Mouse (Mus musculus) lung, embryonic 14.5 days (tissue): ENCODE measurements around the gene Trpm6. TPM values are rescaled to one million over a fixed set of nuclear protein-coding genes. Genes with fewer than 3 reads are reported as not detected.

Source experiments
- ATAC-seq: fragments of 200-750 bp; cut with Nextera tagmentation; 2 replicates; pipeline ENCODE4 v1.8.0; 2017; ENCODE audit warnings: mild to moderate bottlenecking, moderate TSS enrichment, moderate library complexity; ENCODE audit not compliant: insufficient read depth
- DNase-seq: peaks from one replicate; pipeline ENCODE4 v3.0.0-alpha.2; 2015
- H3K27ac ChIP-seq: fragments of 300-500 bp; sonication (generic); 2 replicates; pipeline ENCODE4 v1.5.1; 2014; ENCODE audit warnings: low read depth, mild to moderate bottlenecking, moderate library complexity
- H3K27me3 ChIP-seq: fragments of 300-500 bp; sonication (generic); 2 replicates; pipeline ENCODE4 v1.6.1; 2014; ENCODE audit warnings: low read length, control low read depth; ENCODE audit not compliant: insufficient read depth
- H3K36me3 ChIP-seq: fragments of 300-500 bp; sonication (generic); 2 replicates; pipeline ENCODE4 v1.6.1; 2014; ENCODE audit warnings: control low read depth; ENCODE audit not compliant: insufficient read depth
- H3K4me1 ChIP-seq: fragments of 300-500 bp; sonication (generic); 2 replicates; pipeline ENCODE4 v1.6.1; 2014; ENCODE audit warnings: antibody characterized with exemption, control low read depth; ENCODE audit not compliant: insufficient read depth
- H3K4me2 ChIP-seq: fragments of 300-500 bp; sonication (generic); 2 replicates; pipeline ENCODE4 v1.6.1; 2014; ENCODE audit warnings: mild to moderate bottlenecking
- H3K4me3 ChIP-seq: fragments of 300-500 bp; sonication (generic); 2 replicates; pipeline ENCODE4 v1.5.1; 2014; ENCODE audit warnings: low read depth, low read length
- H3K9ac ChIP-seq: fragments of 300-500 bp; sonication (generic); 2 replicates; pipeline ENCODE4 v1.6.1; 2014
- H3K9me3 ChIP-seq: fragments of 300-500 bp; sonication (generic); 2 replicates; pipeline ENCODE4 v1.6.1; 2016; ENCODE audit warnings: low read depth, low read length, control low read depth
- CTCF ChIP-seq: IDR thresholded peaks from 2 replicates; pipeline ENCODE4 v1.5.1; 2016; ENCODE audit warnings: antibody characterized with exemption, low read depth
- WGBS: fragments of 180-500 bp; shearing (Covaris S2); extraction: QIAGEN DNeasy Blood & Tissue Kit; methylation state at CpG from one replicate; pipeline ENCODE4 v1.1.7; 2014; 5-methylcytosine and 5-hydroxymethylcytosine counted together
- polyA plus RNA-seq: library from polyadenylated mRNA; unstranded; fragments of >200 nt; fragmentation: Nextera tagmentation; extraction: Ambion mirVana; gene quantifications from 2 replicates; pipeline ENCODE4 v1.2.1, GENCODE M21; 2014

The Trpm6 gene
- polyA plus RNA-seq, 1 experiment from 2014 or later: 1.0 TPM

- H3K27me3 ChIP-seq: no peaks in the 10 kb centered on the region
- no peak overlapping the region for H3K4me2 ChIP-seq
- no peak for DNase-seq
- no peaks in the 10 kb centered on the region for H3K4me1 ChIP-seq
- H3K9ac ChIP-seq: no peak overlapping the region
- ATAC-seq: no peak
- no peaks in the 10 kb centered on the region for H3K36me3 ChIP-seq
- 71% methylated on average over 2 of the region's 2 CpGs for WGBS
- TF ChIP-seq CTCF: no peak
- no peak overlapping the region for H3K4me3 ChIP-seq
- H3K9me3 ChIP-seq: no peaks in the 10 kb centered on the region
- no peak overlapping the region for H3K27ac ChIP-seq
Observed at GRCm38 (mm10) chr19:18817425-18817824, 67.6 kb downstream of the Trpm6 start.

DNA sequence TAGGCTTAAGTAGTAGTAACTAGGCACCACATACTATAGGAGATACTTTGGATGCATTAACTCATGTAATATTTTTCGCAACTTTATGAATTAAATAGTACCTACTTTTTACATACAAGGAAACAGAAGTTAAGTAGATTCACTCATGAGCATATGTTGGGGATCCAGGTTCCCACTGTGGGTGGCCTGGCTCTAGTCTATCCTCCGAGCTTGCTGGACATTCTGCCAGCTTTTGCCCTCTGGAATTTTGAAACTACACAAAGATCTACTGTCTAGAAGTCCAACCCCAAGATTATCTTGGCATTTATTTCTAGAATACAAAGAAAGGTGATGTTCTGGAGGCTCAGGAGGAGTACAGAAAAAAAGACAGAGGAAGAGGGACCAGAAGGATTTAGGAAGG lies 78.8 kb downstream of the Trpm6 start:
- H3K27me3 ChIP-seq: no peaks in the 10 kb centered on the region
- no peak overlapping the region for H3K9ac ChIP-seq
- 83% methylated on average over 2 of the region's 2 CpGs for WGBS
- H3K36me3 ChIP-seq: no peaks in the 10 kb centered on the region
- TF ChIP-seq CTCF: no peak
- no peak for DNase-seq
- no peaks in the 10 kb centered on the region for H3K9me3 ChIP-seq
- no peak overlapping the region for H3K4me3 ChIP-seq
- H3K4me2 ChIP-seq: no peak overlapping the region
- H3K27ac ChIP-seq: no peak overlapping the region
- ATAC-seq: no peak
- H3K4me1 ChIP-seq: no peaks in the 10 kb centered on the region

GRCm38 (mm10) chr19:18831196-18831595 lies 81.4 kb downstream of the Trpm6 start:
- Histone ChIP-seq H3K4me1 (no peaks in the 10 kb centered on the region), H3K4me3 (no peak overlapping the region), H3K9ac (no peak overlapping the region), H3K27me3 (no peaks in the 10 kb centered on the region), H3K4me2 (no peak overlapping the region), H3K27ac (no peak overlapping the region), H3K9me3 (no peaks in the 10 kb centered on the region), H3K36me3 (no peaks in the 10 kb centered on the region)
- no peak for TF ChIP-seq CTCF
- no peak for ATAC-seq
- 62% methylated on average over 3 of the region's 3 CpGs for WGBS
- DNase-seq: no peak

- peak; percentile 91 for TF ChIP-seq CTCF
- peak; percentile 81 for DNase-seq
- WGBS: 7% methylated on average over 6 of the region's 6 CpGs
Observed at GRCm38 (mm10) chr19:18834971-18835370, 85.2 kb downstream of the Trpm6 start.

GRCm38 (mm10) chr19:18841789-18842562 lies 92.2 kb downstream of the Trpm6 start:
- Histone ChIP-seq H3K9me3 (no peaks in the 10 kb centered on the region), H3K36me3 (no peaks in the 10 kb centered on the region), H3K27ac (no peak overlapping the region), H3K4me2 (no peak overlapping the region), H3K4me1 (no peaks in the 10 kb centered on the region), H3K27me3 (no peaks in the 10 kb centered on the region), H3K4me3 (no peak overlapping the region), H3K9ac (no peak overlapping the region)
- 30% methylated on average over 19 of the region's 19 CpGs for WGBS
- peak; percentile 70 for DNase-seq
- TF ChIP-seq CTCF: no peak
- ATAC-seq: peak; percentile 86

More at GRCm38 (mm10) chr19:18834971-18835370, 85.2 kb downstream of the Trpm6 start:
- H3K9me3 ChIP-seq: no peaks in the 10 kb centered on the region
- no peak overlapping the region for H3K27ac ChIP-seq
- ATAC-seq: no peak
- H3K27me3 ChIP-seq: no peaks in the 10 kb centered on the region
- no peaks in the 10 kb centered on the region for H3K4me1 ChIP-seq
- no peaks in the 10 kb centered on the region for H3K36me3 ChIP-seq
- H3K4me3 ChIP-seq: no peak overlapping the region
- H3K4me2 ChIP-seq: no peak overlapping the region
- H3K9ac ChIP-seq: no peak overlapping the region

DNA sequence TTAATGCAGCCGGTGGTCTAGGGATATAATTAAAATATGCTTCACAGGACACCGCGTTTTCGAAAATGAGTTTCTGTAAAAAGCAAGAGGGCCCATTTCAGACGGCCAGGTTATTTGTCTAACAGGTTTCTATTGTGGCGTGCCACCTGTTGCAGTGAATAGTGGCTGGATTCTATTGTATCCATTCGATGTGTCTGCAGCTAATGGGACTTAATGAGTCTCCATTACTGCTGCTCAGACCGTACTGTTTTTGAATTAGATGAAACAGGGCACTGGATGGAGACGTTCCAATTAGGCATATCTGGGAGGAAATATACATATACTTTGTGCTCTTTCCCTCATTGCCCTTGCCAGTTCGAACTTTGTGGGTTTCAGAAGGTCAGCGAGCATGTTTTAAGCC lies 92.8 kb downstream of the Trpm6 start:
- no peak overlapping the region for H3K9ac ChIP-seq
- H3K9me3 ChIP-seq: no peaks in the 10 kb centered on the region
- no peak for TF ChIP-seq CTCF
- DNase-seq (no peak), ATAC-seq (no peak)
- H3K36me3 ChIP-seq: no peaks in the 10 kb centered on the region
- H3K27me3 ChIP-seq: no peaks in the 10 kb centered on the region
- H3K4me1 ChIP-seq: no peaks in the 10 kb centered on the region
- WGBS: 73% methylated on average over 11 of the region's 11 CpGs
- no peak overlapping the region for H3K4me3 ChIP-seq
- H3K4me2 ChIP-seq: no peak overlapping the region
- H3K27ac ChIP-seq: no peak overlapping the region

- H3K27ac ChIP-seq: no peak overlapping the region
Observed at GRCm38 (mm10) chr19:18846336-18846735, 96.6 kb downstream of the Trpm6 start.

More at GRCm38 (mm10) chr19:18846336-18846735, 96.6 kb downstream of the Trpm6 start:
- Histone ChIP-seq H3K4me3 (no peak overlapping the region), H3K4me1 (no peaks in the 10 kb centered on the region), H3K36me3 (no peaks in the 10 kb centered on the region), H3K9me3 (no peaks in the 10 kb centered on the region), H3K4me2 (no peak overlapping the region), H3K27me3 (no peaks in the 10 kb centered on the region), H3K9ac (no peak overlapping the region)
- DNase-seq: no peak
- no peak for ATAC-seq
- 78% methylated on average over 4 of the region's 4 CpGs for WGBS
- no peak for TF ChIP-seq CTCF
